Mouse (Mus musculus) heart, embryonic 10.5 days (tissue): ENCODE measurements around the gene Gpr37l1. TPM values are rescaled to one million over a fixed set of nuclear protein-coding genes. Genes with fewer than 3 reads are reported as not detected.

Source experiments
- DNase-seq: peaks from one replicate; pipeline ENCODE4 v3.0.0-alpha.2; 2017; ENCODE audit warnings: low spot score
- H3K27ac ChIP-seq: fragments of 300-500 bp; sonication (generic); 2 replicates; pipeline ENCODE4 v1.5.1; 2016; ENCODE audit warnings: mild to moderate bottlenecking
- H3K27me3 ChIP-seq: fragments of 300-500 bp; sonication (generic); 2 replicates; pipeline ENCODE4 v1.6.1; 2016; ENCODE audit warnings: mild to moderate bottlenecking; ENCODE audit not compliant: poor library complexity, insufficient read depth, severe bottlenecking
- H3K36me3 ChIP-seq: fragments of 300-500 bp; sonication (generic); 2 replicates; pipeline ENCODE4 v1.6.1; 2016; ENCODE audit warnings: mild to moderate bottlenecking, moderate library complexity
- H3K4me1 ChIP-seq: fragments of 300-500 bp; sonication (generic); 2 replicates; pipeline ENCODE4 v1.6.1; 2016; ENCODE audit warnings: mild to moderate bottlenecking
- H3K4me3 ChIP-seq: fragments of 300-500 bp; sonication (generic); 2 replicates; pipeline ENCODE4 v1.5.1; 2016; ENCODE audit warnings: mild to moderate bottlenecking, moderate library complexity
- H3K9me3 ChIP-seq: fragments of 300-500 bp; sonication (generic); 2 replicates; pipeline ENCODE4 v1.6.1; 2016; ENCODE audit warnings: mild to moderate bottlenecking, moderate library complexity
- WGBS: fragments of 180-500 bp; shearing (Covaris S2); methylation state at CpG from one replicate; pipeline ENCODE4 v1.1.7; 2016; 5-methylcytosine and 5-hydroxymethylcytosine counted together
- polyA plus RNA-seq: library from polyadenylated mRNA; unstranded; fragments of >200 nt; fragmentation: Nextera tagmentation; extraction: Ambion mirVana; gene quantifications from 2 replicates; pipeline ENCODE4 v1.2.1, GENCODE M21; 2016

The Gpr37l1 gene
- not detected in 2 replicates for polyA plus RNA-seq

DNA sequence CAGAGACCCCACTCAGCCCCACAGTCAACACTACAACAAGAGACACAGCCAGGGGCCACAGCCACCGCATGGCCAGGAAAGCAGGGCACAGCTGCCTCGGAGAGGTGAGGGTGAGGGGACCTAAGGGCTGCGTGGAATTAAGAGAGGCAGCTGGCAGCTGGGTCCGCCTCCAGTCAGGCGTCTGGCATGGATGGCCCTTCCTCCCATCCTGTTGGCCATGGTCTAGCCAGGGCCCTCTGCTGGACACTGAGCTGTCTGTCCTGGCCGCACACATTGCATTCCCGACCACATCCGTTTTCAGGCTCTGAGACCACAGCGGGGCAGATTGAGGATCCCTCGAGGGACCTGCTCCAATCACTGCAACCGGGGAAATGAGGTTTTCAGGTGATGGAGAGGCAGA lies at the start of gene Gpr37l1:
TSS of gene Gpr37l1 (minus strand) at position 247 of the 400 bp plus-strand sequence.
- H3K4me3 ChIP-seq = no peak within 1 kb of the TSS
- no peaks in the 10 kb centered on the region for H3K9me3 ChIP-seq
- no peaks in the 10 kb centered on the region for H3K36me3 ChIP-seq
- H3K27ac ChIP-seq = no peak within 1 kb of the TSS
- H3K27me3 ChIP-seq = peaks cover 61% of the 10 kb centered on the region
- WGBS = 64% methylated on average over 11 of the region's 11 CpGs
- H3K4me1 ChIP-seq = peaks cover 18% of the 10 kb centered on the region
- DNase-seq = no peak

DNA sequence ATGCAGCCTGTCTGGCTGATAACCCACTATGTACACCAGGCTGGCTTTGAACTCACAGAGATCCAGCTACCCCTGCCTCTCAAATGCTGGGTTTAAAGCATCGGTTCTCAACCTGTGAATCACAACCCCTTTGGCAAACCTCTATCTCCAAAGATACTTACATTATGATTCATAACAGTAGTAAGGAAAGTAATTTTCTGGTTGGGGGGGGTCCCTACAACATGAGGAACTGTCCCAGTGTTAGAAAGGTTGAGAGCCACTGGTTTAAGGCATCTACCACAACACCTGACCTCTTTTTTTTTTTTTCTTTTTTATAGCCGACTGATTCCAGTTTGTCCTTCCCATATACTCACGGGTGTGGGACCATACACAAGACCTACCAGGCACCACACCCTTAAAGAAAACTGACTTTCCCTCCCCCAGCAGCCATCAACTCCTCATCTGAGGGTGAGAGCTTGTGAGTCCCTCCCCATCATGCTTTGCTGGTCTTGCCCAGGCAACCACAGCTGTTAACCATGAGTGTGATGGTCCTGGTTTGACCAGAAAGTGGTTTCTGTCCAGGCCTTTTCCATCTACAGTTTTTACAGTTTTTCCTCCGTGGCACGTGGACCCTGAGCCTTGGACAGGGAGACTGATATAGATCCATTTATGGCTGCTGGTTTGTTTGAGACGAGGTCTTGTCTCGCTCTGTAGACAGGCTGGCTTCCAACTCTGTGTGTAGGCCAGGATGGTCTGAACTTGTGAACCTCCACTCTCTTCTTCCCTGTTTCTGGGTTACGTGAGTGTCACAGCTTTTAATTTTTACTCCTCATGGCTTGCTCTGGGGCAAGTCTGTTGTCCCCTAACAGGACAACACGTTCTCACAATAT lies 46.5 kb upstream of the Gpr37l1 start:
- DNase-seq = no peak
- WGBS = 80% methylated on average over 9 of the region's 9 CpGs
- H3K4me3 ChIP-seq = no peak overlapping the region
- H3K27me3 ChIP-seq = peaks cover 8% of the 10 kb centered on the region; the same call in 1 of the 2 replicates
- no peaks in the 10 kb centered on the region for H3K36me3 ChIP-seq
- no peaks in the 10 kb centered on the region for H3K9me3 ChIP-seq
- H3K27ac ChIP-seq = no peak overlapping the region
- H3K4me1 ChIP-seq = peaks cover 4% of the 10 kb centered on the region; the same call in 1 of the 2 replicates

DNA sequence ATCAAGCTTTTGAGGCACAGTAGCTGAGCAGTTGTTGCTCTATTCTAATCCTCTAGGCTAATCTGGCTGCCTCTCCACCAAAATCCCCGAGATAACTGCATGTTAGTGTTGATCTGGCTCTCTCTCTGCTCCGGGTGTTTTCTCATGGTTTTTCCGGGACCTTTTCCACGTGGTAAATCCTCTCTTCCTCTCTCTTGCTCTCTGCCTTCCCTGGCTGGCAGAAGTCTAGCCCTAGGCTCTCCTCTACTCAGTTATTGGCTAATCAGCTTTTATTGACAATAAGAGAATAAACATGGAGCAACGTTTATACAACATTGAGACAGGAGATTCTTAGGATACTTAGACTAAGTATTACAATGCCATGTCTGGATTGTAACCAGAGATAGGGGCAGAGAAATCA lies 42.9 kb upstream of the Gpr37l1 start:
- H3K27me3 ChIP-seq = peaks cover 34% of the 10 kb centered on the region
- H3K4me1 ChIP-seq = peaks cover 3% of the 10 kb centered on the region
- H3K9me3 ChIP-seq = no peaks in the 10 kb centered on the region
- H3K36me3 ChIP-seq = no peaks in the 10 kb centered on the region
- H3K4me3 ChIP-seq = no peak overlapping the region
- H3K27ac ChIP-seq = no peak overlapping the region
- WGBS = 49% methylated on average over 5 of the region's 5 CpGs
- DNase-seq = no peak

DNA sequence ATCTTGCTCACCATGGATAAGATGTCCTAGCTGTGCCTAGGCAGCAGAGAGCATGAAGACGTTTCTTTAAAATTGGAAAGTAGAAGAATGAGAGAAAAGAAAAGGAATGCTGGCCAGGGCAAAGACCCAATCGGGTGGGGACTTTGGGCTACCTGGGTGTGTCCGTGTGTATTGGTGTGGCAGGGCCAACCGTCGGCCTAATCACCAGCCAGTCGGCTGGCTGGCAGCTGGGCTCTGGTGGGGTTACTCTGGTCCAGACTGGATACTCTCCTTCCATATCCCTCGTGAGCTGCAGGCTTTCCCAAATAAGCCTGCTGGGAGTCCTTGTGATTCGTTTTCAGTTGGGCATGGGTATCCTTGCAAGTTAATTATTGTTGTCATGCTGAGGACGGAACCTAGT lies 41.2 kb upstream of the Gpr37l1 start:
- DNase-seq = no peak
- Histone ChIP-seq H3K27me3 (peaks cover 34% of the 10 kb centered on the region), H3K27ac (no peak overlapping the region), H3K4me1 (peaks cover 18% of the 10 kb centered on the region), H3K4me3 (no peak overlapping the region), H3K9me3 (no peaks in the 10 kb centered on the region), H3K36me3 (no peaks in the 10 kb centered on the region)
- 74% methylated on average over 9 of the region's 9 CpGs for WGBS

DNA sequence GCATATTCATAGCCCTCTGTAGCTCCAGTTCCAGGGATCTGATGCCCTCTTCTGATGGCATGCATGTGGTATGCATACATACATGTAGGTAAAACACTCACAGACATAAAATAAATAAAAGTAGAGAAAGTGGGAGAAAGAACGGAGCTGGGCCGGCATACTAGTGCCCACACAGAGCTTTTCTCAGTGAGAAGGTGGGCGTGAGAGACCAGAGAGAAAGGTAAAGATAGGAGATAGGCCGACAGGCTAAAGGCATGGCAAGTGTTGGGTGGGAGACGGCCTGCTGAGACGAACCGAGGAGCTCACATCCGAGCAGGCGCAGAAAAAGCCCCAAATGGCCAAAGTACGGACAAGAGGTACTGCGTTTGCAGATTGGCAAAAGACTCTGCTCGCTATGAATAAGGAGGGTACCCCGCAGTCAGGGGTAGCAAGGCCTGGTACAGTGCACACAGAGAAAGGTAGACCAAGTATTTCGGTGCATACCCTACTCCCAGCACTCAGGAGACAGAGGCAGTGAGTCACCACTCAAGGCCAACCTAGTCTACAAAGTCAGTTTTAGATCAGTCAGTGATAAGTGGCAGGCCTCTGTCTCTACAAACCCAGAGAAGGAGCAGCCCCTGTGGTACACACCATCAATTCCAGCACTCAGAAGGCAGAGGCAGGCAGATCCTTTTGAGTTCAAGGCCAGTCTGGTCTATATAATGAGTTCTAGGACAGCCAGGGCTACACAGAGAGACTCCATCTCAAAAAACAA lies 39.3 kb upstream of the Gpr37l1 start:
- no peaks in the 10 kb centered on the region for H3K36me3 ChIP-seq
- 81% methylated on average over 14 of the region's 14 CpGs for WGBS
- no peak for DNase-seq
- no peaks in the 10 kb centered on the region for H3K9me3 ChIP-seq
- no peak overlapping the region for H3K27ac ChIP-seq
- H3K4me1 ChIP-seq = peaks cover 18% of the 10 kb centered on the region
- no peak overlapping the region for H3K4me3 ChIP-seq
- H3K27me3 ChIP-seq = peaks cover 49% of the 10 kb centered on the region

DNA sequence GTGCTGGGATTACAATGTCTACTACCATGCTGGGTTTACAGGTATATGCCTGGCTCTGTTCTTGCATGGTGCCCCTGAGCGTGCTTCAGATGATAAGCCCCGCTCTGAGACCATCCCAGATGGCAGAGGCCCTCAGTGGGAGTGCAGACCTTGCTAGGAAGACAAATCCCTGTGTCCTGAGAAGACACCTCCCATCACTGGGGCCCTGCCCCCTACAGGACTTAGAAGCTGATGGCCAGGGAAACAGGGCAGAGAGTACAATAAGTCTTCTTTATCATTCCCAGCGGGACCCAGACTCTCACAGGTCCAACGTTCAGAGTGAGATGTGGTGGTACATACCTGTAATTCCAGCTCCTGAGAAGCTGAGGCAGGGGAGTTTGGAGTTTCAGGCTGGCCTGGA lies 37.8 kb upstream of the Gpr37l1 start:
- DNase-seq = no peak
- WGBS = 24% methylated on average over 4 of the region's 4 CpGs
- no peak overlapping the region for H3K4me3 ChIP-seq
- peaks cover 62% of the 10 kb centered on the region for H3K27me3 ChIP-seq
- peaks cover 18% of the 10 kb centered on the region for H3K4me1 ChIP-seq
- no peaks in the 10 kb centered on the region for H3K36me3 ChIP-seq
- H3K9me3 ChIP-seq = no peaks in the 10 kb centered on the region
- peak overlapping the region; percentile 53; the same call in 1 of the 2 replicates for H3K27ac ChIP-seq

DNA sequence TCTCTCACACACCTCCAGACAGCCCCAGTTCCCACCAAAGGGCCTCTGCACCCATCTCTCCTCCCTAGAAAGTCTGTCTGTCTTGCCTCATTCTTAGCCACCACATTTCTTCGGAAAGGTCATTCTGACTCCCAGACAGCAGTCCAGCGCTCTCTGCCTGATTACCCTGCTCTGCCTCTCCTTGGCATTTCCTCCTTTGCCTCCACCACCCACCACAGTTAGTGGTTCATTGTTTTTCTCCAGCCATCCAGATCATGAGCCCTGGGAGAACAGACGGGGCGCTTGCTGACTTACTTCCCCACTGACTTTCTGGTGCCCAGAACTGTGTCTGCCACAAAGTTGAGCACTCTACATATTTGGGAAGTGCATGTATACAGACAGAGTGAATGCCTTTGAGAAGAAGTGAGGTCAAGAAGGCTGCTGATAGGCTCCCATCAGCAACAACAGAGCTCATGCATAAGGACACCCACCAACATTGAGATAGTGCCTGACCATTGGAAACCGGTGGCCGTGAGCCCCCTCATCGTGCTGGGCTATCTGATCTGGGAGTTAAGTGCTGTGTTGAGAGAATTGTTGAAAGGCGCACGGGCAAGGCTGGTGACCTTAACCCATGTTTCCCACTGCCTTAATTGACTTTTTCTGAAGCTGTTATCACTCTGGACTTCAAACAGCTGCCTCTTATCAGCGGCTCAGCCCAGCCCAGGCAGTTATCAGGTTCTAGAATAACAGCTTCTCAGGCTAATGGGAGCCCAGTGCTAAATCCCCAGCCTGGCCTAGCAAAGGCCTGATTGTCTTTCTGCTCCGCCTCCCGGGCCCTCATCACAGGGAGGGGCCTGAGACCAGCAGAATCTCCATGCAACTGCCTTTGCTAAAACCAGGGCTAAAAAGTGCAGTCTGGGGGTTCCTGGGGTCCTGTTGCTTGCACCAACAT lies 37.0 kb upstream of the Gpr37l1 start:
- 8% methylated on average over 12 of the region's 12 CpGs for WGBS
- no peaks in the 10 kb centered on the region for H3K36me3 ChIP-seq
- peaks cover 65% of the 10 kb centered on the region for H3K27me3 ChIP-seq
- peak; percentile 86 for DNase-seq
- peaks cover 21% of the 10 kb centered on the region for H3K4me1 ChIP-seq
- peak overlapping the region; percentile 53 for H3K27ac ChIP-seq
- no peak overlapping the region; the same call in 1 of the 2 replicates for H3K4me3 ChIP-seq
- H3K9me3 ChIP-seq = no peaks in the 10 kb centered on the region

DNA sequence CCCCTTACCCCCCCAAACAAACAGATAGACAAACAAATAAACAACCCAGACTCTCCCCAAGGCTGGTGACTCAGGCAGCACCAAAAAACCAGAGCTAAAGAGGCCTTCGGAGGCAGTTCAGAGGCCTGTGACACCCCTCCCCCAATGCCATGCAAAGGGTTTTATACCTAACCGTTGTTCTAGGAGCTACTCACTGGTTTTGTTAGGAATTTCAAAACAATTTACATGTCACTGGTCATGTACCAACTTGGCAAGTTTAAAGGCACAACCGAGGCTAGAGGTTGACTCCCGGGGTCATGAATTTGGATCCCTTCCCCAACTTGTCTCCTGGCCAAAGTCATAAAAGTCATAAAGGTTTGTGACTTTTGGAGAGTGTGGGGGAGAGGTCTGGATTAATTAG lies 32.9 kb upstream of the Gpr37l1 start:
- H3K9me3 ChIP-seq = no peaks in the 10 kb centered on the region
- DNase-seq = no peak
- no peaks in the 10 kb centered on the region for H3K36me3 ChIP-seq
- H3K27me3 ChIP-seq = peaks cover 68% of the 10 kb centered on the region
- peaks cover 26% of the 10 kb centered on the region for H3K4me1 ChIP-seq
- H3K27ac ChIP-seq = no peak overlapping the region
- no peak overlapping the region for H3K4me3 ChIP-seq
- 81% methylated on average over 4 of the region's 4 CpGs for WGBS

DNA sequence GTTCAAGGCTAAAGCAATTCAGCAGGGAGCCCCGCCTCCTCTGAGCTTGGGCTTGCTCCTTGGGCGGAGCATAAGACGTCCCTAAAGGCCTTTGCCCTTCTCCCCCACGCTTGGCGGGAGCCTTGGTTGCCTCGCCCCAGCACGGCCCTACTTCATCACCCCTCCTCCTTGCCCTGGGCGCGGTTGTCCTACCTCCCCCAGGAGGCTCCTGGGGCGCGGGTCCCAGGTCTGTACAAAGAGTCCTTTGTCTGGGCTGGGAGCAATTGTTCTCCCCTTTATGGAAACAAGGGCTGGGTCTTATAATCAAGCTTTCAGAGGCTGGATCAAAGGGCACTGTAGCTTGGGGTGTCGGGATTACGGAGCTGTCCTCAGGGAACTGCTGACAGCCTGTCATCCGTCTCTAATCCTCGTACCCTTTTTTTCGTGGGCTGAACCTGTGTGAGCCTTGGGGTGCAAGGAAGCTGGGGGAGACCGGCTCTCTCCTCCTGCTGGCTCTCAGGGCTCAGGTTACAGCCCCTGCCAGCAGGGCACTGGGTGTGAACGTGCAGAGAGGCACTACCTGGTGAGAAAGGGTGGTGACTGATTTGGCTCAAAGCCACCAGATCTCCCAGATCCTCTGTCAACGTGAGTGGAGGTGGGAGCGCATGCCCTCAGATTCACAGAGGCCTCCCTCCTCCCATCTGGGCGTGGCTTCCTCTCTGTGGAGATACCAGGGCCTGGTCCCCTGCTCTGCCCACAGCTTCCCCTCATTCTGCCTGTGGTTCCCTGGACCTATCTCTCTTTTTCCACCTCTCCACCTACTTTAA lies 31.7 kb upstream of the Gpr37l1 start:
- H3K4me1 ChIP-seq = peaks cover 14% of the 10 kb centered on the region
- peaks cover 69% of the 10 kb centered on the region for H3K27me3 ChIP-seq
- no peaks in the 10 kb centered on the region for H3K9me3 ChIP-seq
- DNase-seq = no peak
- peak overlapping the region; percentile 47 for H3K4me3 ChIP-seq
- peak overlapping the region; percentile 67 for H3K27ac ChIP-seq
- WGBS = 1% methylated on average over 21 of the region's 21 CpGs
- H3K36me3 ChIP-seq = no peaks in the 10 kb centered on the region

DNA sequence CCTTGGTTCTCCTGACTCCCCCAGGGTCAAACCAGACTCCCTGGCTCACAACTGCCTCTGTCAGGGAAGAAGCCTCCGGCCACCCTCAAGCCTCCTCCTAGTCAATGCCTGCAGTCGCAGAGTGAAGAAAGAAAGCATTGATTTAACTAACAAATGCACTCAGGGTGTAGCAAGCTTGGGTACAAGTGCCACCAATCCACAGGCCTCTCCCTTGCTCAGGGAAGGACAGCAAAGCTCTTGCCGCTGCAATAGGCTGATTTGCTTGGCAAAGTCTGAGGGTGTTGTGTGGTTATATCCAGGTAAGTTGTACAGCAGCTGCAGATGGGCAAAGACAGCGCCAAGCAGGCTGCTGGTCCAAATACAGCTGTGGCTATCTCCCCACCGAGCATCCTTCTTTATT lies 30.9 kb upstream of the Gpr37l1 start:
- H3K27ac ChIP-seq = 0 out of 2 replicates have a peak overlapping the region, but pooled peaks have one; percentile 8
- H3K36me3 ChIP-seq = no peaks in the 10 kb centered on the region
- H3K9me3 ChIP-seq = no peaks in the 10 kb centered on the region
- 40% methylated on average over 5 of the region's 5 CpGs for WGBS
- no peak for DNase-seq
- H3K4me1 ChIP-seq = peaks cover 11% of the 10 kb centered on the region
- peaks cover 73% of the 10 kb centered on the region for H3K27me3 ChIP-seq
- H3K4me3 ChIP-seq = no peak overlapping the region

DNA sequence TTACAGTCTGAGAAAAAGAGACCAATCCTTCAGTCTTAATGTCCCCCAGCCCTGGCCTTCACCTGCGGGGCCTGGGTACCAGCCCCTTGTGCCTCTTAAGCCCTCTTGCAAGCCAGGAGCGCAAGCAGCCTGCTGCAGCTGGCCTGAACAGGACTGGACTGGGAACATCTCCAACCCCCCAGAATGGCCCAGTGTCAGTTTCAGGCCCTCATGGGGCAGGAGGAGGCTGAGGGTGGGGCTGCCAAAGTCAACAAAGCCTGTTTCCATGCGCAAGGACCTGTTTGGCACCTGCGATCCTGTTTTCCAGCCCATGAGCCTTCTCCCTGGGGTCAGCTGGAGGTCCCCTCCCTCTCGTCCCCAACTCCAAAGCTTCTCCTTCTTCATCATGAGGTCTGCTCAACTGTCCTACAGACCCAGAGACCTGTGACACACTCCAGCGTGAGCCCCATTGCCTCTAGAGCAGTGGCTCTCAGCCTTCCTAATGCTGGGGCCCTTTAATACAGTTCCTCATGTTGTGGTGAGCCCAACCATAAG lies 28.5 kb upstream of the Gpr37l1 start:
- 79% methylated on average over 6 of the region's 6 CpGs for WGBS
- no peak overlapping the region for H3K27ac ChIP-seq
- no peaks in the 10 kb centered on the region for H3K9me3 ChIP-seq

More for the DNA sequence above, 28.5 kb upstream of the Gpr37l1 start:
- Histone ChIP-seq H3K4me1 (peaks cover 11% of the 10 kb centered on the region), H3K36me3 (no peaks in the 10 kb centered on the region), H3K27me3 (peaks cover 54% of the 10 kb centered on the region), H3K4me3 (no peak overlapping the region)
- DNase-seq = no peak
